Mouse (Mus musculus): ENCODE measurements around the gene Ankrd27.

DNA sequence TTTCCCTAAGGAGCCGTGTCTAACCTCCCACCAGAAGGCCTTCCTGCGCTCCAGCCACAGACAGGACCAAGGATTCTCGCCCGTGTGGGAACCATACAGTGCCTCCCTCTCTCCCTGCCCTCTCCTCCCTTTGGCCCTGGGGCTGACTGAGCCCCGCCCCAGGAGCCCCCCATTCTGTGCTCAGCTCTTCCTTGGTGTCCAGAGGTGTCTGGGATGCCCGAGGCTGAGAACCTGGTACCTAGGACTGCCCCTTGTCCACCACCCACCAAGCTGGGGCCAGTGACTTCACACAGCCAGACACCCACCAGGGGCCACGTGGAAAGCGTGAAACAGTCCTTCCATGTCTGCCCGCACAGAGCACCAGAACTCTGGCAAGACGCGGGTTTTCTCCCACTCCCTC is 23.0 kb upstream of the Ankrd27 start:
- TF ChIP-seq CTCF (IDR thresholded peaks at IDR 0.05; ENCODE audit: low read depth, low read length) = no peak
- TF ChIP-seq POLR2A (IDR thresholded peaks at IDR 0.05; ENCODE audit: extremely low read depth, insufficient read depth, low read length) = no peak

Data from liver, adult 2 months (tissue).